Mouse (Mus musculus) small intestine, adult 2 months (tissue): ENCODE measurements at regions not wholly inside any gene's neighbourhood (a gene's known extent, or its start where the extent isn't known, plus 50 kb on each side); places are given as distances from the start of the nearest gene placed in this dataset.

Source experiments
- CTCF ChIP-seq: fragments of 200-500 bp; IDR thresholded peaks from 2 replicates; pipeline ENCODE4 v1.5.1; 2012; ENCODE audit warnings: low read depth, mild to moderate bottlenecking, control low read depth, inconsistent platforms, low read length, moderate library complexity, mixed read lengths; ENCODE audit not compliant: insufficient replicate concordance, insufficient read length; ENCODE audit errors: extremely low read depth
- POLR2A ChIP-seq: fragments of 200-500 bp; IDR thresholded peaks from 2 replicates; pipeline ENCODE4 v1.6.1; 2012; ENCODE audit warnings: low read depth, mild to moderate bottlenecking, control low read depth, inconsistent platforms, low read length, moderate library complexity

DNA sequence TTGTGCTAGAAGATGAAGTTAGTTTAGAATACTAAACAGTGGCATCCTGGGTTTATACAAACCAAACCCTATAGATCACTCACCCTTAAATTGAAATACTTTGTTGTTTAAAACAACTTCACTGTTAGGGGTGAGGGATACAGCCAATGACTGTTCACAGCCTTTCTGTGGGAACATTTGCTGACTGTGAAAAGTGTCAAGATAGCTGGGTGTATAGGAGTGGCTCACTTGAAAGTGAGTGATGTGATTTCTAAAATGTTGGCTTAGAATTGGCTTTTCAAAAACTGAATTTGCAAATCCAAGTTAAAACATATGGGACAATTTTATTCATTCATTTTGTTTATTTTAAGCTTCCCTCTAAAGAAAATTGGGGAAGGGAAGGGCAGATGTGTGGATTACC is 616.5 kb downstream of the Hace1 start:
- TF ChIP-seq POLR2A (no peak), CTCF (no peak)
